Mouse (Mus musculus) intestine, embryonic 15.5 days (tissue): ENCODE data around the gene Drd3. TPM values are rescaled to one million over a fixed set of nuclear protein-coding genes. Genes with fewer than 3 reads are reported as not detected.

Experiments
- ATAC-seq: fragments of 200-750 bp; cut with Nextera tagmentation; 2 replicates; pipeline ENCODE4 v1.8.0; 2017; ENCODE audit warnings: moderate TSS enrichment, moderate library complexity
- H3K27ac ChIP-seq: fragments of 300-500 bp; sonication (generic); 2 replicates; pipeline ENCODE4 v1.5.1; 2015; ENCODE audit warnings: mild to moderate bottlenecking, inconsistent platforms
- H3K27me3 ChIP-seq: fragments of 300-500 bp; sonication (generic); replicated peaks from 2 replicates; pipeline ENCODE4 v1.6.1; 2015; ENCODE audit warnings: inconsistent platforms
- H3K36me3 ChIP-seq: fragments of 300-500 bp; sonication (generic); 2 replicates; pipeline ENCODE4 v1.6.1; 2015; ENCODE audit warnings: inconsistent platforms
- H3K4me1 ChIP-seq: fragments of 300-500 bp; sonication (generic); replicated peaks from 2 replicates; pipeline ENCODE4 v1.6.1; 2015; ENCODE audit warnings: inconsistent platforms
- H3K4me2 ChIP-seq: fragments of 300-500 bp; sonication (generic); replicated peaks from 2 replicates; pipeline ENCODE4 v1.6.1; 2015; ENCODE audit warnings: mild to moderate bottlenecking, inconsistent platforms
- H3K4me3 ChIP-seq: fragments of 300-500 bp; sonication (generic); replicated peaks from 2 replicates; pipeline ENCODE4 v1.5.1; 2015; ENCODE audit warnings: inconsistent platforms
- H3K9ac ChIP-seq: fragments of 300-500 bp; sonication (generic); 2 replicates; pipeline ENCODE4 v1.6.1; 2015; ENCODE audit warnings: inconsistent platforms
- H3K9me3 ChIP-seq: fragments of 300-500 bp; sonication (generic); 2 replicates; pipeline ENCODE4 v1.6.1; 2016; ENCODE audit warnings: inconsistent platforms
- WGBS: fragments of 180-500 bp; shearing (Covaris S2); methylation state at CpG from one replicate; pipeline ENCODE4 v1.1.7; 2015; 5-methylcytosine and 5-hydroxymethylcytosine counted together
- polyA plus RNA-seq: library from polyadenylated mRNA; unstranded; fragments of >200 nt; fragmentation: Nextera tagmentation; extraction: Ambion mirVana; gene quantifications from 2 replicates; pipeline ENCODE4 v1.2.1, GENCODE M21; 2015

Drd3 gene
- not detected in 2 replicates for polyA plus RNA-seq

GRCm38 (mm10) chr16:43753751-43754150 lies at the start of gene Drd3:
TSS of gene Drd3 (plus strand) at chr16:43754026.
- H3K4me3 ChIP-seq: no peak within 1 kb of the TSS
- no peaks in the 10 kb centered on the region for H3K4me1 ChIP-seq
- no peaks in the 10 kb centered on the region for H3K27me3 ChIP-seq
- ATAC-seq: no peak
- H3K9me3 ChIP-seq: no peaks in the 10 kb centered on the region
- no peak within 1 kb of the TSS for H3K27ac ChIP-seq
- 7% methylated on average over 7 of the region's 7 CpGs for WGBS
- H3K9ac ChIP-seq: no peak within 1 kb of the TSS
- no peak within 1 kb of the TSS for H3K4me2 ChIP-seq
- H3K36me3 ChIP-seq: no peaks in the 10 kb centered on the region

- no peaks in the 10 kb centered on the region for H3K4me1 ChIP-seq
- ATAC-seq: no peak
- 63% methylated on average over 13 of the region's 13 CpGs for WGBS
- no peak overlapping the region for H3K4me2 ChIP-seq
- no peaks in the 10 kb centered on the region for H3K9me3 ChIP-seq
- no peaks in the 10 kb centered on the region for H3K27me3 ChIP-seq
- H3K4me3 ChIP-seq: no peak overlapping the region
- H3K36me3 ChIP-seq: no peaks in the 10 kb centered on the region
- H3K9ac ChIP-seq: no peak overlapping the region
- H3K27ac ChIP-seq: no peak overlapping the region
Measured at GRCm38 (mm10) chr16:43708335-43709061, 45.3 kb upstream of the Drd3 start.

GRCm38 (mm10) chr16:43709062-43709413 lies 44.8 kb upstream of the Drd3 start:
- H3K4me1 ChIP-seq: no peaks in the 10 kb centered on the region
- no peaks in the 10 kb centered on the region for H3K9me3 ChIP-seq
- no peak overlapping the region for H3K4me3 ChIP-seq
- no peak overlapping the region for H3K4me2 ChIP-seq
- no peak for ATAC-seq
- H3K9ac ChIP-seq: no peak overlapping the region
- H3K27me3 ChIP-seq: no peaks in the 10 kb centered on the region
- H3K27ac ChIP-seq: no peak overlapping the region
- 69% methylated on average over 15 of the region's 15 CpGs for WGBS
- no peaks in the 10 kb centered on the region for H3K36me3 ChIP-seq

GRCm38 (mm10) chr16:43709432-43710133 lies 44.2 kb upstream of the Drd3 start:
- H3K27me3 ChIP-seq: no peaks in the 10 kb centered on the region
- no peaks in the 10 kb centered on the region for H3K36me3 ChIP-seq
- WGBS: 58% methylated on average over 9 of the region's 9 CpGs
- no peak overlapping the region for H3K4me3 ChIP-seq
- ATAC-seq: no peak
- no peak overlapping the region for H3K4me2 ChIP-seq
- no peak overlapping the region for H3K27ac ChIP-seq
- no peaks in the 10 kb centered on the region for H3K4me1 ChIP-seq
- H3K9ac ChIP-seq: no peak overlapping the region
- no peaks in the 10 kb centered on the region for H3K9me3 ChIP-seq

- no peaks in the 10 kb centered on the region for H3K4me1 ChIP-seq
- WGBS: 74% methylated on average over 6 of the region's 6 CpGs
- H3K9me3 ChIP-seq: no peaks in the 10 kb centered on the region
- H3K27ac ChIP-seq: no peak overlapping the region
- H3K36me3 ChIP-seq: no peaks in the 10 kb centered on the region
- no peak overlapping the region for H3K9ac ChIP-seq
- H3K27me3 ChIP-seq: no peaks in the 10 kb centered on the region
- no peak for ATAC-seq
- H3K4me2 ChIP-seq: no peak overlapping the region
- H3K4me3 ChIP-seq: no peak overlapping the region
Measured at GRCm38 (mm10) chr16:43710134-43710475, 43.7 kb upstream of the Drd3 start.

- H3K9ac ChIP-seq: no peak overlapping the region
- no peak overlapping the region for H3K4me2 ChIP-seq
- no peaks in the 10 kb centered on the region for H3K27me3 ChIP-seq
- 81% methylated on average over 11 of the region's 11 CpGs for WGBS
- H3K27ac ChIP-seq: no peak overlapping the region
- no peak for ATAC-seq
- H3K4me3 ChIP-seq: no peak overlapping the region
- no peaks in the 10 kb centered on the region for H3K36me3 ChIP-seq
- H3K9me3 ChIP-seq: no peaks in the 10 kb centered on the region
- no peaks in the 10 kb centered on the region for H3K4me1 ChIP-seq
Measured at GRCm38 (mm10) chr16:43710651-43711050, 43.2 kb upstream of the Drd3 start.

- no peaks in the 10 kb centered on the region for H3K36me3 ChIP-seq
- H3K27me3 ChIP-seq: no peaks in the 10 kb centered on the region
- no peaks in the 10 kb centered on the region for H3K4me1 ChIP-seq
- 92% methylated on average over 7 of the region's 7 CpGs for WGBS
- no peaks in the 10 kb centered on the region for H3K9me3 ChIP-seq
- ATAC-seq: no peak
- H3K27ac ChIP-seq: no peak overlapping the region
- H3K9ac ChIP-seq: no peak overlapping the region
- H3K4me3 ChIP-seq: no peak overlapping the region
- no peak overlapping the region for H3K4me2 ChIP-seq
Measured at GRCm38 (mm10) chr16:43711361-43711760, 42.5 kb upstream of the Drd3 start.

GRCm38 (mm10) chr16:43724444-43724843 lies 29.4 kb upstream of the Drd3 start:
- no peak overlapping the region for H3K4me3 ChIP-seq
- H3K4me2 ChIP-seq: no peak overlapping the region
- no peaks in the 10 kb centered on the region for H3K4me1 ChIP-seq
- H3K36me3 ChIP-seq: no peaks in the 10 kb centered on the region
- no peaks in the 10 kb centered on the region for H3K9me3 ChIP-seq
- ATAC-seq: no peak
- no peaks in the 10 kb centered on the region for H3K27me3 ChIP-seq
- H3K27ac ChIP-seq: no peak overlapping the region
- H3K9ac ChIP-seq: no peak overlapping the region
- WGBS: 76% methylated on average over 3 of the region's 3 CpGs

GRCm38 (mm10) chr16:43729506-43730221 lies 24.2 kb upstream of the Drd3 start:
- H3K4me1 ChIP-seq: no peaks in the 10 kb centered on the region
- no peak overlapping the region for H3K9ac ChIP-seq
- H3K27ac ChIP-seq: no peak overlapping the region
- H3K27me3 ChIP-seq: no peaks in the 10 kb centered on the region
- no peak overlapping the region for H3K4me3 ChIP-seq
- no peaks in the 10 kb centered on the region for H3K9me3 ChIP-seq
- H3K4me2 ChIP-seq: no peak overlapping the region
- no peak for ATAC-seq
- H3K36me3 ChIP-seq: no peaks in the 10 kb centered on the region
- WGBS: 78% methylated on average over 8 of the region's 8 CpGs

- WGBS: 73% methylated on average over 4 of the region's 4 CpGs
Measured at GRCm38 (mm10) chr16:43730281-43730680, 23.5 kb upstream of the Drd3 start.

GRCm38 (mm10) chr16:43732496-43732895 lies 21.3 kb upstream of the Drd3 start:
- WGBS: 90% methylated on average over 10 of the region's 10 CpGs
- no peak for ATAC-seq
- H3K27me3 ChIP-seq: no peaks in the 10 kb centered on the region
- H3K4me2 ChIP-seq: no peak overlapping the region
- H3K4me1 ChIP-seq: no peaks in the 10 kb centered on the region
- H3K36me3 ChIP-seq: no peaks in the 10 kb centered on the region
- H3K9me3 ChIP-seq: no peaks in the 10 kb centered on the region
- H3K4me3 ChIP-seq: no peak overlapping the region
- H3K9ac ChIP-seq: no peak overlapping the region
- H3K27ac ChIP-seq: no peak overlapping the region

More at GRCm38 (mm10) chr16:43730281-43730680, 23.5 kb upstream of the Drd3 start:
- Histone ChIP-seq H3K27me3 (no peaks in the 10 kb centered on the region), H3K4me3 (no peak overlapping the region), H3K4me1 (no peaks in the 10 kb centered on the region), H3K27ac (no peak overlapping the region), H3K4me2 (no peak overlapping the region), H3K9ac (no peak overlapping the region), H3K36me3 (no peaks in the 10 kb centered on the region), H3K9me3 (no peaks in the 10 kb centered on the region)
- no peak for ATAC-seq

GRCm38 (mm10) chr16:43732900-43733299 lies 20.9 kb upstream of the Drd3 start:
- no peak overlapping the region for H3K27ac ChIP-seq
- H3K9ac ChIP-seq: no peak overlapping the region
- no peak for ATAC-seq
- H3K36me3 ChIP-seq: no peaks in the 10 kb centered on the region
- no peaks in the 10 kb centered on the region for H3K9me3 ChIP-seq
- H3K27me3 ChIP-seq: no peaks in the 10 kb centered on the region
- no peaks in the 10 kb centered on the region for H3K4me1 ChIP-seq
- 75% methylated on average over 5 of the region's 5 CpGs for WGBS
- H3K4me2 ChIP-seq: no peak overlapping the region
- H3K4me3 ChIP-seq: no peak overlapping the region
